Mouse (Mus musculus) CH12F3 (cell line): ENCODE results near the gene Ifi35.
"Not testable (repeated sequence)": the region's sequence is repeated elsewhere in the genome, so short reads cannot be mapped to it uniquely, and the experiment has no call there.

Experiments
- in situ Hi-C: fragments of 300-500 bp; cut with MboI; formaldehyde crosslinking; loops from 2 replicates; pipeline ENCODE4 v1.14.3; 2020; ENCODE audit warnings: low sequenced_read_pairs

The Ifi35 gene

DNA sequence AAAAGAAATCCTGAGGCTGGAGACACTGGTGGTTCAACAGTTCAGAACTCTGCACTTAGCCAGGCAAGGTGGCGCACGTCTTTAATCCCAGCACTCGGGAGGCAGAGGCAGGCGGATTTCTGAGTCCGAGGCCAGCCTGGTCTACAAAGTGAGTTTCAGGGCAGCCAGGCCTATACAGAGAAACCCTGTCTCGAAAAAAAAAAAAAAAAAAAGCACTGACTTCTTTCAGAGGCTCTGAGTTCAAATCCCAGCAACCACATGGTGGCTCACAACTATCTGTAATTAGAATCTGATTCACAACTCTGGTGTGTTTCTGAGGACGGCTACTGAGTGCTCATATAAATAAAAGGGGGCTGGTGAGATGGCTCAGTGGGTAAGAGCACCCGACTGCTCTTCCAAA, 1.3 kb upstream of the Ifi35 start:
- in situ Hi-C loops = not testable (repeated sequence)

DNA sequence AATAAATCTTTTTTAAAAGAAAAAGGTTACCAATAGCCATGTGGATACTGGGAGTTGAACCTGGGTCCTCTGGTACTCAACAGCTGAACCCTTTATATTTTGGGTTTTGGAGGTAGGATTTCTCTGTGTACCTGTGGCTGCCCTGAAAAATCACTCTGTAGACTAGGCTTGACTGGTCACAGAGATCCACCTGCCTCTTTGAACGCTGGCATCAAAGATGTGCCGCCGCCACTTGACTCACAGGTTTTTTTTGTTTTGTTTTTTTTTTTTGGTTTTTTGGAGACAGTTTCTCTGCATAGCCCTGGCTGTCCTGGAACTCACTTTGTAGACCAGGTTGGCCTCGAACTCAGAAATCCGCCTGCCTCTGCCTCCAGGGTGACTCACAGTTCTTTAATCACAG, 421 bp upstream of the Ifi35 start:
- in situ Hi-C loops = no loop called here

DNA sequence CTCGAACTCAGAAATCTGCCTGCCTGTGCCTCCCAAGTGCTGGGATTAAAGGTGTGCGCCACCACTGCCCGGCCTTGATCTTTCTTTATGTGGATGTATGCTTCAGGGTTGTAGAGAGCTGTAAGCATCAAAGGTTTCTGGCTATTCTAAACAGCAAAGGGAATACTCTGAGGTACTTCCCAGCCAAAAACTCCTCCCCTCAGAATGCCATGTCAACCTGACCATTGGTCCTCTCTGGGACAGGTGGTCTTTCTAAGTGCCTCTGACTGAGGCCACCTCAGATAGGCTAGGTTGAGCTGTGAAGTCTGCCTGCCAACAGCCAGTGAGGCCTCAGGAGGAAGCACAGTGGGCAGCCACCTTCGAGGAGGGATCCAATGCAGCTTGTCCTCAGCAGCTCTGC, 692 bp downstream of the Ifi35 start:
- in situ Hi-C loops = no loop called here

DNA sequence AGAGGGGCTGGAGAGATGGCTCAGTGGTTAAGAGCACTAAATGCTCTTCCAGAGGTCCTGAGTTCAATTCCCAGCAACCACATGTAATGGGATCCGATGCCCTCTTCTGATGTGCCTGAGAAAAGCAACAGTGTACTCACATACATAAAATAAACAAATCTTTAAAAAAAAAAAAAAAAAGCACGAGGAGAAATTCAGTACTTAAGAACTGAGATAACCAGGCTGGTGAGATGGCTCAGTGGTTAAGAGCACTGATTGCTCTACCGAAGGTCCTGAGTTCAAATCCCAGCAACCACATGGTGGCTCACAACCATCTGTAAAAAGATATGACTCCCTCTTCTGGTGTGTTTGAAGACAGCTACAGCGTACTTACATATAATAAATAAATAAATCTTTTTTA, 1.4 kb downstream of the Ifi35 start:
- in situ Hi-C loops = not testable (repeated sequence)

DNA sequence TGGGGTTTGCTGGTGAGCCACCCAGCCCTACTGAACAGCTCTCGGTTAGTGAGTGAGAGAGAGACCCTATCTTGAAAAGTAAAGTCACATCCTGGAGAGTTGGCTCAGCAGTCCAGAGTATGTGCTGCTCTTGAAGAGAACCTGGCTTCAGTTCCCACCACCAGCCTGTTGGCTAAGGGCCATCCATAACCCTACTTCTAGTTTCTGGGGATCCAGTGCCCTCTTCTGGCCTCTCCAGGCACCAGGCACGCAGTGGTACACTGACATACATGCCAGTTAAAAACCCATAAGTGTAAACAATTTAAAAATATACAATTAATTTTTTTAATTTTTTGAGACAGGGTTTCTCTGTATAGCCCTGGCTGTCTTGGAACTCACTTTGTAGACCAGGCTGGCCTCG, 2.2 kb downstream of the Ifi35 start:
- in situ Hi-C loops = no loop called here

DNA sequence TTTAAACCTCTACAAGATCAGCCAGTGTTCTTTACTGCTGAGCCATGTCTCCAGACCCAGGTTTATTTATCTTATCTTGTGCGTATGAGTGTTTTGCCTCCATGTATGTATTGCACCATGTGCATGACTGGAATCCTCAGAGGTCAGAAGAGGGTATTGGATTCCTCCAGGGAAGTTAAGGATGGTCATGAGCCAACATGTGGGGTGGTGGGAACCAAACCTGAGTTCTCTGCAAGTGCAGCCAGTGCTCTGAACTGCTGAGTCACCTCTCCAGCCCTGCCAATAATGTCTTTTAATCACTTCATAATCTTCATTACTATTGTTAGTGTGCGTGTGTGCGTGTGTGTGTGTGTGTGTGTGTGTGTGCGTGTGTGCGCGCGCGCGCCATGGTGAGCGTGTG, 3.3 kb downstream of the Ifi35 start:
- in situ Hi-C loops = no loop called here

DNA sequence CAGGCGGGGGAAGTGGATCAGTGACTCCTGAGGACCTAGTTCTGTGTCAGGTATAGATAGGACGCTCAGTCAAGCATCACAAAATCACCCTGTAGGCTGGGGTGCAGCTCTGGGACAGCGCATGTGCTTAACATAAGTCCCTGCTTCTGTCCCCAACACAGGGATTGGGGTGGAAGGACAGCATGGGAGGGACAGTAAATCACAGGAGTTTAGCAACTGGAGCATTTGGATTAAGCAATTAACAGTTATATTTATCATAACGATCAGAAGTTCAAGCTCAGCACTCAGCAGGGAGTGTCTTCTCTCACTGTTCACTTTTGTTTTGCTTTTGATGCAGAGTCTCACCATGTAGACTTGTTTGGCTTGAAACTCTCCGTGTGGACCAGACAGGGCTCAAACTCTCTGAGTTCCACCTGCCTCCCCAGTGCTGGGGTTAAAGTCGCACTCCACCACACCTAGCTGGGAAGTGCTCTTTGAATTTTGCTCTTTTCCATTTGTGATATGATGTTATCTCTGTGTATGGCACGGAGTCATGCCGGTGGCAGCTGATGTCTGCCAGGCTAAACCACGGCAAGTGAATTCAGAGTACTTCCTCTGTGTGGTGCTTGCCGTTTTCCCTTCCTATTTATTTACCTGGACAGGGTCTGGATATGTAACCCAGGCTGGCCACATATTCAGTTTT, 4.0 kb downstream of the Ifi35 start:
- in situ Hi-C loops = no loop called here

DNA sequence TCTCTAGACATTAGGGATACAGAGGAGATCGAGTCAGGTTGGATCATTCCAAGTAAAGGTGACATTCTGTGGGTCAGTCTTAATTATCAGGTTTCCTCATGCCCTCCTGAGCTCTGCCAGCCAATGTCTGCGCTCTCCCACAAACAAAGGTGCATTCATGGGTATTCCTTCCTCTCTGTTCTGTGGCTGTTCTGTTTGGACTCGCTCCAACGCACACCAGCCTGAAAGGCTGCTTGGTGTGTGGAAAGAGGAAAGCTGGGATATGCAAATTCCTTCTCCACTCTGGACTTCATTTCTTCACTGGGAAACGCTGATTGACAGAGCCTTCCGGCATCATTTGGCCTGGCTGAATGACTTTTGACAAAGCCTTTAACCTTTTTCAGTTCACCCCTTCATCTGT, 6.5 kb downstream of the Ifi35 start:
- in situ Hi-C loops = no loop called here

DNA sequence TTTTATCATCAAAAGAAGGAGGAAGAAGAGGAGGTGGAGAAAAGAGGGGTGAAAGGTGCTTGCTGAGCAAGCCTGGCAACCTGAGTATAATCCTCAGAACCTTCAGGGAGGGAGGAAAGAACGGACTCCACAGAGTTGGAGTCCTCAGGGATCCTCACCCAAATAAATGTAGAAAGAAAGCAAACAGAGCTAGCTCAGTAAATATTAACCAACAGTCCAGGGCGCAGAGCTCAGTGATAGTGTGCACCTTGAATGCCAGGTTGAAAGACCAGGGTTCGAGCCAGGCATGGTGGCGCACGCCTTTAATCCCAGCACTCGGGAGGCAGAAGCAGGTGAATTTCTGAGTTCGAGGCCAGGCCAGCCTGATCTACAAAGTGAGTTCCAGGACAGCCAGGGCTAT, 7.4 kb downstream of the Ifi35 start:
- in situ Hi-C loops = no loop called here

DNA sequence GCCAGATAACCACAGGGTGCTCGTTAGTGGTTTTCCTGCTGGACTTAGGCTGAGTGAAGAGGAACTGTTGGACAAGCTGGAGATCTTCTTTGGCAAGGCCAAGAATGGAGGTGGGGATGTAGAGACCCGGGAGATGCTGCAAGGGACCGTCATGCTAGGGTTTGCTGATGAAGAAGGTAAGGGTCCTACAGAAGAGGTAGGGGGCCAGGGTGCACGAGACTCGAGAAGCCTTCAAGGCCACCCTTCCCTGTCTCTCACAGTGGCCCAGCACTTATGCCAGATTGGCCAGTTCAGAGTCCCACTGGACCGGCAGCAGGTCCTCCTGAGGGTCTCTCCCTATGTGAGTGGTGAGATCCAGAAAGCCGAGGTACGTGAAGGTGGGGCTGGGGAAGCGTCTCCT, 9.4 kb downstream of the Ifi35 start:
- in situ Hi-C loops = no loop called here

DNA sequence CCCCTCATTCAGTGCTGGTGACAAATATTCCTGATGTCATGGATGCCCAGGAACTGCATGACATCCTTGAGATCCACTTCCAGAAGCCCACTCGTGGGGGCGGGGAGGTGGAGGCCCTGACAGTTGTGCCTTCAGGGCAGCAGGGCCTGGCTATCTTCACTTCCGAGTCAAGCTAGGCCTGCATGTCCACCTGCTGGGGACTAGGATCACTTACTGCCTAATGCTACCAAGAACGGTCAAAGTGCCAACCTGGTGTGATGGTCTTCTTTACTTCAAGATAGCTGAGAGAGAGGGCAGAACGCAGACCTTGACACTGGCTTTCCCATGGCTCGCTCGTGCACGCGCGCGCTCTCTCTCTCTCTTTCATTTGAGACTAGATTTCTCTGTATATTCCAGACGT, 10.0 kb downstream of the Ifi35 start:
- in situ Hi-C loops = no loop called here

DNA sequence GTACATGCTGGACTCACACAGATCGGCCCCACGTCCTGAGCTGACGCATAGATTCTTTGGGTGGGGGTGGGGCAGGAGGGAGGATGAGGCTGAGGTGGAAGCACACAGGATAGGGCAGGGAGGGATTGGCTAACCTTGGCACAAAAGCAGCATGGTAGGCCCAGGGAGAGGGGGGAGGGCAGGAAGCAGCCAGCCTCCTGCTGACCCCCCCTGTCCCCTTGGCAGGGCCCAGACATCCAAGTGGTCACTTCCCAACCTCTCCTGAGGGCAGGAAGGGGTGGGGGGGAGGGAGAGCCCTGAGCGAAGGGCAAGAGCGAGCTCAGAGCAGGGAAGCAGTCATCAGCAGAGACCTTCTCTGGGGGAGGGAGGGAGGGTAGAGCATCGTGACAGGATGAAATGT, 11.5 kb downstream of the Ifi35 start:
- in situ Hi-C loops = no loop called here

DNA sequence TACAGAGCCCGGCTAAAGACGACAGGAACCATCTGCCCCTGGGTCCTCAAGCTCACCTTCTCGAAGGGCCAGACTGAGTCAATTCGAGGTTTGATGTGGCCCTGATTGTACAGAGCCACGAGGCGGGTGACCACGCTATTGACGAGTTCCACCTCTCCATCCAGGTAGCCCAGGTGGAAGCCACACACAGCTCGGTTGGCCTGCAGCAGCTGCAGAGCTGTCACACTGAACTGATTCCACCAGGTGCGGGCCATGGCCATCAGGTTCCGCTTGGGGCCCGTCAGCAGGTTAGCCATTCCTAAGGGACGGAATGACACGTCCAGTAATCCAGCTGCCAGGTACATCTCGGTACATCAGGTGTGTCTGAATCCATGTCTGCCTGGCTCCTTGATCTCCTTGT, 12.1 kb downstream of the Ifi35 start:
- in situ Hi-C loops = no loop called here

DNA sequence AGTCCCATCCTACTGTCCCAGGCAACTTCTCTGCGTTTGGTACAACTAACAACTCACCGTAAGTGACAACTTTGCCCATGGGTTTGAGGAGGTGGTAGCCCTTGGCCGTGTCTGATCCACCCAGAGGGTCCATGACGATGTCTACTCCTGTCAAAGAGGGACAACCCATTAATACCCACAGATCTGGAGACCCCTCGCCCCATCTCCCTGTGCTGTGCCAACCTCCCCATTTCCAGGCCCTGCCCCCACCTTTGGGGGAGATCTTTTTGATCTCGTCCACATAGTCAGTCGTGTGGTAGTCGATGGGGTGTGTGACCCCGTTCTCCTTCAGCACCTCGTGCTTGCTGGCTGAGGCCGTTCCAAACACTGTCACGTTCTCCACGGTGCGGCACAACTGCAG, 13.9 kb downstream of the Ifi35 start:
- in situ Hi-C loops = no loop called here

DNA sequence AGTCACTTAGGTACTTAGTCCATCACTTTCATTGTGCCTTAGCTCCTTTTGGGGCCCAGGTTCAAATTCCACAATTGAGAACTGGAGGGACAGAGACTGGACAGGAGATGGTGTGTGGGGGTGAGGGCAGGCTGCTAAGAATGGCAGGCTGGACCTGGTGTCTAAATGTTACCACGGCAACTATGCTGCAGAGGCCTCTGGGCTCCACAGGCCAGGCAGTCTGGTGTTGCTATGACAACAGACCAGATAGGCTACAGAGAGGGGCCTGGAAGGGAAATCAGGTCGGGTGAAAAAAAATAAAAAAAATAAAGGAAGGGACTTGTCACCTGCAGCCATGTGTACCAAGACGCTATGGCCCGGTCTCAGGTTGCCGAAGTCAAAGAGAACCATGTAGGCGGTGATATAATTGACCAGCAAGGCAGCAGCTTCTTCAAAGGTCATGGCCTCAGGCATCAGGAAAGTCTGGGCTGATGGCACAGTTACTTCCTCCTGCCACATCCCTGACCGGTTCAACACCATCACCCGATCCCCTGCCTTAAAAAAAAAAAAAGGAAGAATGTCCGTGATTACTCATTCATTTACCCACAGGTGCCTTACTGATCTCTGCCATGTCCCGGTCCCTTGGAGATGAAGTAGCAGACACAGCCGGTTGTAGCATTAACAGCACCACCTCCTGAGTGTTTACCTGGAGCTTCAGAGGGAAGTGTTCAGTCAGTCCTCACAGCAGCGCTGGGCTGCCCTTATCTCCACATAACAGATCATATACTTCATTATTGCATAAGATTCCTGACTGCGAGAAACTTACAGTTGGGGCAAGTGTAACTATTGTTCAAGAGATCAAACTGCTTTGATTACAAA, 14.6 kb downstream of the Ifi35 start:
- in situ Hi-C loops = no loop called here

DNA sequence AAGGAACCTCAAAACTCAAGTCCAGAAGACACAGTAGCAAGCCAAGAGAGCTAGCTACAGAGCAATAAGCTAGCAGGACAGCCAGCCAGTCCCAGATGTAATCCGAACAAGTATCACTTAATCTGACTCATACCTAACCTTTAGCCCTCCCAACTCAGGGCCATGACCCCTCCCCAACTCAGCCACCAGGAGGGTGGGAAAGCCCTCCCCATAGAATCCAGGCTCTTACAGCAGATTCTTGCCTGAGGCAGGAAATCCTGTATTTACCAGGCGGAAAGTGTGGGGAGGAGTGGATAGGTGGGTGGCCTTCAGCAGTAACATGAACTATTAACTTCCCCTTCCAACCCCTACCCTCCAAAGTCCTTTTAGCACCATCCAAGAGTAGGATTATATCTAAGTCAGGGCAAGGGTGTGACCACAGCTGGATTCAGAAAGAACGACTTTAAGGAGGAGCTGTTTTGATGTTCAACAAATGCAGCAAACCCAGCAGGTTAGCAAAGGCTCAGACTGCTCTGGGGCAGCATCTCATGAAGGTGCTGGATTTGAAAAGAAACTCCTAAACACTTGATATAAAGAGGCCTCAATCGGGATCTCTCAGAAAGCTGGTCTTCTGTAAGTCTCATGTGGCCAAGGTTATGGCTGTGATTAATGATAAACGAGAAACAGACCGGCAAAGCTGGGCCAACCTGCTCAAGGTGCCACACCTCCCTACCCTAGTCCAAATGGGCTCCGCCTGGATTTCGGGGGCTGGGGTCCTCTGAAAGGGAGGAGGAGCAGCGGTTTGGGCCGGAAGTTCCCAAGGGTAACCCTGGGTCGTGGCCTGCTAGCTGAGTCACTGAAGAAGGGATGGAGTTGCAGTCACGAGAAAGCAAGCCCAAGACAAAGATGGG, 16.2 kb downstream of the Ifi35 start, which contains the start of gene Rnd2:
Rnd2 (plus strand) TSS at position 789 of the 890 bp plus-strand sequence.
- in situ Hi-C loops = no loop called here

DNA sequence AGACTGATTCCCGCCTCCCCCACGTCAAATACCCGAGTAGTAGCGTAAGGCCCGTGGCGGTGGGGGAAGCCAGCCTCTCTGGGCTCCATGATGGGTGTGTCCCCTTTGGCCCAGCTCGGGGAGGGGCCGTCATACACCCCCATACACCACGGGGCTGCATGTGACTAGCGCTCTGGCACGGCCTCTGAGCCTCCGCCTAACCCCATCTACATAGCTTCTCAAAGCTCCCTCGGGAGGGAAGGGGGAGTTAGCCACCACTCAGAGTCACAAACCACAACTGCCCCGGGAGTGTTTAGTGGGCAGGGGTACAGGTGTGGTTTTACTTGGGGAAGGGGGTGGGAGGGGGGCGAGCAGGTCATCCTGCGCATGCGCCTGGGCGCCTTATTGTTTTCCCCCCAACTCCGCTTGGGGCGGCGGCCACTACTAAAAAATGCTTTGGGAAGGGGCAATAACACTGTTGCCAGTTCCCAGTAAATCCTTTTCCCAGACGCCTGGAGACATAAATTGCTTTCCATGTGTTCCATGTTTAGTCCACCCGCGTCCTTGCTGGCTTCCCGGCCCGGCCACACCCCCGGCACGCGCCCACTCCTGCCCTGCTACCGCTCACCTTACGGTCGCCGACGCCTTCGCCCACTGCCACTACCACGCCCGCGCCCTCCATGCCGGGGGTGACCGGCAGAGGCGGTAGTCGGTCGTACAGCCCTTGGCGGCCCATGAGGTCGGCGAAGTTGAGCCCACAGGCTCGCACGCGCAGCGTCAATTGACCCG, 17.1 kb downstream of the Ifi35 start:
- in situ Hi-C loops = no loop called here

DNA sequence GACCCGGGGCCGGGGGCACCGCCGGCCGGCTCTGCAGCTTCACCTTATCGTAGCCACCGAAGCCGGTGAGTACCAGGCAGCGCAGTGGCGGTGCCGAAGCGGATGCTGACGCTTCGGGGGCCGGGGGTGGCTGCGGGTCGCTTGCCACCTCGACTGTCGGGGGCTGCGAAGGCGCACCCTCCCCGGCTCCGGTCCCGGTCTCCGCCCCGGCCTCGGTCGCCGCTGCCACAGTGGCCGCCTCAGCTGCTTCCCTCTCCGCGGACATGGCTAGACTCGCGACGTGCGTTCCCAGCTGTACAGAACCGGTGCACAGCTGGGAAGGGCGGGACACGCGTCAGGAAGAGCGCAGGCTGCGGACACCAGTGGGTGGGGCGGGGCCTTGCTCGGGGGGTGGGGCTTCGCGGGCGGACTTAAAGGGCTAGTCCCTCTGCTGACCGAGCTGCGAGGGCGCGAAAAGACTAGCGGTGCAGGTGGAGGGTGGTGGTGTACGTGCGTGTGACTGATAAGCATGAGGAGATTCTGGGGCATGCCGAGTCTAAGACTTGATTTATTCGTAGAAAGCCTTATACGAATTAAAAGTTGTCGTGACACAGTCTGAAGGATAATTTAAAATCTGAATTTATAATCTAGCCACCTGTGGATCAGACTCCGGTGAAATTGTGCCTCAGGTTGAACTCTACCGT, 17.8 kb downstream of the Ifi35 start, which contains the start of gene Vat1:
Vat1 (minus strand) TSS at position 362 of the 683 bp plus-strand sequence.
- in situ Hi-C loops = no loop called here

DNA sequence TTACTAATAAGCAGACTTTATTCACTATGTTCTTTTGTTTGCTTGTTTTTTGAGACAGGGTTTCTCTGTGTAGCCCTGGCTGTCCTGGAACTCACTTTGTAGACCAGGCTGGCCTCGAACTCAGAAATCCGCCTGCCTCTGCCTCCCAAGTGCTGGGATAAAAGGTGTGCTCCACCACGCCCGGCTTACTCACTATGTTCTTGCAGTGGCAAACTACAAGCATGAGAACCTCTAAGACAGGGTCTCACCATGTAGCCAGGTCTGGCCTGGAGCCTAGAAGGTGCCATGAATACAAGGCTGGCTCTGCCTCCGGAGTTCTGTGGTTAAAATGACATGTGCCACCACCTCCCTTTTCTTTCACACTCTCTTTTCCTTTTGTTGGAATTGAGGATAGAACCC, 18.3 kb downstream of the Ifi35 start:
- in situ Hi-C loops = not testable (repeated sequence)
